Mouse (Mus musculus) intestine, embryonic 15.5 days (tissue): ENCODE data around the gene Pick1. TPM values are rescaled to one million over a fixed set of nuclear protein-coding genes. Genes with fewer than 3 reads are reported as not detected.
A peak's percentile ranks its signal among the peaks of the same experiment; 100 is the strongest.
"Not testable (repeated sequence)": the region's sequence is repeated elsewhere in the genome, so short reads cannot be mapped to it uniquely, and the experiment has no call there.

Experiments used
- ATAC-seq: fragments of 200-750 bp; cut with Nextera tagmentation; 2 replicates; pipeline ENCODE4 v1.8.0; 2017; ENCODE audit warnings: moderate TSS enrichment, moderate library complexity
- H3K27ac ChIP-seq: fragments of 300-500 bp; sonication (generic); 2 replicates; pipeline ENCODE4 v1.5.1; 2015; ENCODE audit warnings: mild to moderate bottlenecking, inconsistent platforms
- H3K27me3 ChIP-seq: fragments of 300-500 bp; sonication (generic); replicated peaks from 2 replicates; pipeline ENCODE4 v1.6.1; 2015; ENCODE audit warnings: inconsistent platforms
- H3K36me3 ChIP-seq: fragments of 300-500 bp; sonication (generic); 2 replicates; pipeline ENCODE4 v1.6.1; 2015; ENCODE audit warnings: inconsistent platforms
- H3K4me1 ChIP-seq: fragments of 300-500 bp; sonication (generic); replicated peaks from 2 replicates; pipeline ENCODE4 v1.6.1; 2015; ENCODE audit warnings: inconsistent platforms
- H3K4me2 ChIP-seq: fragments of 300-500 bp; sonication (generic); replicated peaks from 2 replicates; pipeline ENCODE4 v1.6.1; 2015; ENCODE audit warnings: mild to moderate bottlenecking, inconsistent platforms
- H3K4me3 ChIP-seq: fragments of 300-500 bp; sonication (generic); replicated peaks from 2 replicates; pipeline ENCODE4 v1.5.1; 2015; ENCODE audit warnings: inconsistent platforms
- H3K9ac ChIP-seq: fragments of 300-500 bp; sonication (generic); 2 replicates; pipeline ENCODE4 v1.6.1; 2015; ENCODE audit warnings: inconsistent platforms
- H3K9me3 ChIP-seq: fragments of 300-500 bp; sonication (generic); 2 replicates; pipeline ENCODE4 v1.6.1; 2016; ENCODE audit warnings: inconsistent platforms
- WGBS: fragments of 180-500 bp; shearing (Covaris S2); methylation state at CpG from one replicate; pipeline ENCODE4 v1.1.7; 2015; 5-methylcytosine and 5-hydroxymethylcytosine counted together
- polyA plus RNA-seq: library from polyadenylated mRNA; unstranded; fragments of >200 nt; fragmentation: Nextera tagmentation; extraction: Ambion mirVana; gene quantifications from 2 replicates; pipeline ENCODE4 v1.2.1, GENCODE M21; 2015

Gene Pick1
- polyA plus RNA-seq, 1 experiment from 2014 or later, result 44.2 TPM

DNA sequence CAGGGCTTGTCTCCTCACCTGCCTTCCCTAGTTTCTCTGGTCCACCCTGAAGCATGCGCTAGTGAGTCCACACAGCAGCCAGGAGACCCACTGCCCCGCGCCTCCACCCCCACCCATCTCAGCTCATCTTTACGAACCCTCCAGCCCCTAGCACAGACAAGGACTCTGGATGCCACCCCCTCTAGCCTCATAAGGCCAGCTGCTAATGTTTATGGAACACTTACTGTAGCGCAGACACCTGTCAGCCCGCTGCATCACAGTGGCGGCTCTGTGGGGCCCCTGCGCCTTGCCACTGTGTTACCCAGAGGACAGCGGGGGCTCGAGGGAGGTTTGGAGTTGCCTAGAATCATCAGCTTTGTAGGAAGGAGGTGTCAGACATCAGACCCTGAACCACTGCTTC, 26.4 kb upstream of the Pick1 start:
- Histone ChIP-seq H3K4me2 (0 out of 2 replicates have a peak overlapping the region, but pooled peaks have one; percentile 6), H3K4me1 (0 out of 2 replicates have a peak, but pooled peaks cover 7% of the 10 kb centered on the region), H3K9me3 (no peaks in the 10 kb centered on the region), H3K4me3 (no peak overlapping the region), H3K27ac (no peak overlapping the region), H3K9ac (no peak overlapping the region), H3K36me3 (no peaks in the 10 kb centered on the region), H3K27me3 (no peaks in the 10 kb centered on the region)
- ATAC-seq, result no peak
- 15% methylated on average over 10 of the region's 10 CpGs for WGBS

DNA sequence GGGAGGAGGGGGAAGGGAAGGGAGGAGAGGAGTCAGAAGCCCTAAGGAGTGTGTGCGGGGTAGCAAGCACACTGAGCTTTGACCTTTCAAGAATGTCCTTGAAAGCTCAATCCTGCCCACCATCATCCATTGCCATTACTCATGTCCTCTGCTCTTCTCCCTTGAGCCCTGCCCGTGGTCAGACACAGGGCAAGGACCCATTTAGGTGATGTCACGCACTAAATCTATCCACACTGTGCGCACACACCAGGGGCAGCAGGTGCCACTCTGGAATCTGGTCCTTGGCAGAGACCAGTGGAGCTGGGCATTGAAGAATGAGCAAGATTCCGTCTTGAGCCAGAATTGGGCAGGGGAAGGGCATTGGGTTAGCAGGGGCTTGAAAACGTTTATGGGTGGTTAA, 20.8 kb upstream of the Pick1 start:
- Histone ChIP-seq H3K27ac (no peak overlapping the region), H3K4me1 (no peaks in the 10 kb centered on the region), H3K36me3 (no peaks in the 10 kb centered on the region), H3K27me3 (no peaks in the 10 kb centered on the region), H3K9me3 (no peaks in the 10 kb centered on the region), H3K9ac (no peak overlapping the region), H3K4me3 (no peak overlapping the region), H3K4me2 (no peak overlapping the region)
- 68% methylated on average over 6 of the region's 6 CpGs for WGBS
- ATAC-seq, result no peak

DNA sequence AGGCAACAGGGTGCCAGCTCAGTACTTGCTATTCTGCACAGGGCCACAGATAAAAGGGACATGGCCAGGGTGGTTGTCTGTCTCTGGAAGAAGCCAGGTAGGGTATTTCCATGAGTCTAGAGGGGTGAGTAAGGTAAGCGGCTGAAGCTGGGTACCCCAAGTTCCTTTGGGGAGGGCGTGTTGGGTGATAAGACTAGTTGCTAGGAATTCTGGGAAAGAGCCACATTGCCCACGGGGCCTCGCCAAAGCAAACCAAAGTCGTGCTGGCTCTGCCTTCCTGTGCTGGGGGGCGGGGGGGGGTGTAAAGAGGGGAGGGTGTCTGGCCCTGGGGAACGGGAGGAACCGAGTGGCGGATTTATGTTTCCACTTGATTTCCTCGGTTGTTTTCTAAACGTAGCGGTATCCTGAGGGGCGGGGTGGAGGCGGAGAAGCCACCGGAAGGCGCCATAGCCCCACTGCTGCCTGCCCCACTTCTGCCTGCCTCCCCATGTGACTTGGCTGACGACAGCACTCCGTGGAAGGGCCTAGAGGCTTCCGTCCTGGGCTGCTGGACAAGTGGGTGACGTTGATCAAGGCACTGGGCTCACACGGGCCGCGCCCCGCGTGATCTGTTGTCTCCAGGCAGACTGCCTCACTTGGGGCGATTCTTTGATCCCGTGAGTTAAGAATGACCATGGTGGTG, 20.1 kb upstream of the Pick1 start:
- Histone ChIP-seq H3K9me3 (no peaks in the 10 kb centered on the region), H3K4me3 (no peak overlapping the region), H3K27ac (no peak overlapping the region), H3K9ac (no peak overlapping the region), H3K4me2 (no peak overlapping the region), H3K27me3 (no peaks in the 10 kb centered on the region), H3K4me1 (no peaks in the 10 kb centered on the region), H3K36me3 (no peaks in the 10 kb centered on the region)
- 65% methylated on average over 27 of the region's 27 CpGs for WGBS
- no peak for ATAC-seq

DNA sequence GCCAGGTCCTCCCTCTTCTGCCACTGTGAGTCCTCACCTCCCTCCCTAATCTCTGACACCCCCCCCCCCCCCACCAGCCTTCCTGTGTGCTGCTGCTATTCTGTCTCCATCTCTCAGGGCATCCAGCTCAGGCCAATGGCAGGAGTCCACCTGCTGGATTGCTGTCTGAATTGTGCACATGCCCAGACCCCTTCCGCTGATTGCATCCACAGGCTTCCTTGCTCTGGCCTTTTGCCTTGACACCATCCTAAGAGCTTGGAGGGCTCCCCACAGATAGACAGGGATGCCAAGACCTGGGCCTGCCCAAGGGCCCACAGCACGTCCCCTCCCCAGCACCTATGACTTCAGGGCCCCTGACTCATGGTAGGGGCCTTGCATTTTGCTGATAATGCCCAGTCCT, 18.6 kb upstream of the Pick1 start:
- Histone ChIP-seq H3K4me2 (no peak overlapping the region), H3K4me3 (no peak overlapping the region), H3K27me3 (no peaks in the 10 kb centered on the region), H3K27ac (no peak overlapping the region), H3K36me3 (no peaks in the 10 kb centered on the region), H3K4me1 (no peaks in the 10 kb centered on the region), H3K9ac (no peak overlapping the region), H3K9me3 (no peaks in the 10 kb centered on the region)
- 64% methylated on average over 2 of the region's 2 CpGs for WGBS
- ATAC-seq, result no peak

DNA sequence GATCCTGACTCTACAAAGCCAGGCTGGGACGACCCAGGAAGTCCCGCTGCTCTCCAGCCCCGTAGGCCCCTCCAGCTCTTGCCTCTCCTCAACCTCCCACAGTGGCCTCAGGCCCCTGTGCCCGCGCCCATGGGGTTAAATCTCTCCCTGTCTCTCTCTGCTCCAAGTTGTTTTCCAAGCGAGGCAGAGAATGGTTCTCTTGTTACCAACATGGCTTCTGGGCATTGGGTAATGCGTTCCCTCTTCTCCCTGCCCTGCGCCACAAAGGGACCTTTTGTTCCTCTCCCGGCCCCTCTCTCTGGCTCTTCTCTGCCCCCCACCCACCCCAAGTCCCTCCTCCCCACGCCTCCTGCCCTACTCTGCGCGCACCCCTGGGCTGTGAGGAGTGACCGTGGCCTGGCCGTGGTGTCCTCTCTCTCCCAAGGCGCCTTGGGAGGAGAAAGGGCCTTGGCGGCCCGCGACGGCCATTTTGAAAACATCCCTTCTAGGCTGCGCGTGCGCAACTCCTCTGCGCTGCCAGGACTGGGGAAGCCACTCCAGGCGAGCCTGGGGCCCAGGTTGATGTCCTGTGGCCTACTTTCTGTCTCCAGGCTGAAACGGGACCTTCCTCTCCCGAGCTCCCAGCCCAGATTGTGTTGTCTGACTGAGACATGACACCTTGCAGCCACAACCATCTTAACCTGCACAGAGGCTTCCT, 16.1 kb upstream of the Pick1 start:
- ATAC-seq, result peak; percentile 56
- Histone ChIP-seq H3K9ac (no peak overlapping the region), H3K27ac (no peak overlapping the region), H3K4me1 (no peaks in the 10 kb centered on the region), H3K9me3 (no peaks in the 10 kb centered on the region), H3K27me3 (no peaks in the 10 kb centered on the region), H3K4me2 (no peak overlapping the region), H3K4me3 (no peak overlapping the region), H3K36me3 (no peaks in the 10 kb centered on the region)
- WGBS, result 81% methylated on average over 26 of the region's 26 CpGs

DNA sequence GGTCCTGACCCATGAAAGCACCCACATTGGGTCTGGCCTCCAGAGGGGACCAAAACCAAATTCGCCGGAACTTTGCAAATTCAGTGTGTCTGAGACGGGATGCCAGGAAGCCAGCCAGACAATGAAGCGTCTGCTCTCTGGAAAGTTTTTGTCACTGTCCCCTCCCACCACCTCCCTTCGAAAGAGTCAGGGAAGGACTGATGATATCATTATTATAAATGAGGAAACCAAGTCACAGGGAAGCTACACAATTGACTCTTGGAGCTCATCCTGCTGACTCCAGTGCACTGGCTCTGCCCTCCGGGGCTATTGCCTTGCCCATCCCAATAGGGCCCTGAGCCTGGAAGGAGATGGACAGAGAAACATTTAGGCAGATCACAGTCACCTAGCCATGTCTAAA, 15.4 kb upstream of the Pick1 start:
- Histone ChIP-seq H3K4me2 (no peak overlapping the region), H3K4me1 (no peaks in the 10 kb centered on the region), H3K36me3 (no peaks in the 10 kb centered on the region), H3K4me3 (no peak overlapping the region), H3K9ac (no peak overlapping the region), H3K27me3 (no peaks in the 10 kb centered on the region), H3K9me3 (no peaks in the 10 kb centered on the region), H3K27ac (no peak overlapping the region)
- no peak for ATAC-seq
- 72% methylated on average over 6 of the region's 6 CpGs for WGBS

DNA sequence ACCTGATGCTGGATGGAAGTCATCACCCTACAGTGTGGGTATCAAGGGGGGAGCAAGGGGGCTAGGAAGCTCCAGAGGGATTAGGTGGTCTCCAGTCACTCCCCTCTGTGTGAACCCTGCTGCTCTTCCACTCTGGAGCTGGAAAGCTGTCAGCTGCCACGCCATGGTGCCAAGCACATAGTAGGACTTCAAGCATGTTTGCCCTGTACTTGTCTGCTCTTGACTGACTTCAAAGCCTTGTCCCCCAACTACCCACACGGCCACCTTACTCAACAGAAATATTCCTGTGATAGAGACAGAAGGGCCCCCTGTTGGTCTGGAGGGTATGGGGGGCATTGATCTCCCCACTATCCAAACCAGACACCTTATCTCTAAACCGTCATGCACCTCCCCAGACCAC, 12.8 kb upstream of the Pick1 start:
- Histone ChIP-seq H3K9me3 (no peaks in the 10 kb centered on the region), H3K36me3 (no peaks in the 10 kb centered on the region), H3K9ac (no peak overlapping the region), H3K27me3 (no peaks in the 10 kb centered on the region), H3K4me2 (no peak overlapping the region), H3K27ac (no peak overlapping the region), H3K4me3 (no peak overlapping the region), H3K4me1 (no peaks in the 10 kb centered on the region)
- WGBS, result 50% methylated on average over 3 of the region's 3 CpGs
- no peak for ATAC-seq

DNA sequence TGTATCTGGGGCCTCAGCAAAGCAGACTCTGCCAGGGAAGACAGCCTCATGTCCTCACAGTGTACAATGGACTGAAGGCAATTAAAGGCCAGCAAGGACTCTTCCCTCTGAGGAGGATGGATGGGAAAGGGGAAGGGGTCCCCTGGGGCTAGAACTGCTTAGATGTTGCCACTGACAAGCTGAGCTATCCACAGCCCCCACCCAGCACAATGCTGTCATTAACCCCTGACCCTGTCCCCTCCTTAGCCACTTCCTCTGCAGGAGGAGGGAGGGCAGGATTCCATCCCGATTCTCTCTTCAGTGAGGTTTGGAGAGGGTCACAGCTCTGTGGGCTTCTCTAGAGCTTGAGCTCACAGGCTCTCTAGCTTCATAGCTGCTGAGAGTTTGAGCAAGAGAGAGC, 9.4 kb upstream of the Pick1 start:
- H3K27ac ChIP-seq, result no peak overlapping the region
- no peaks in the 10 kb centered on the region for H3K27me3 ChIP-seq
- no peaks in the 10 kb centered on the region for H3K36me3 ChIP-seq
- WGBS, result 8% methylated on average over 1 of the region's 1 CpGs
- no peak for ATAC-seq
- H3K4me1 ChIP-seq, result 0 out of 2 replicates have a peak, but pooled peaks cover 1% of the 10 kb centered on the region
- H3K4me3 ChIP-seq, result no peak overlapping the region
- no peak overlapping the region for H3K9ac ChIP-seq
- H3K9me3 ChIP-seq, result no peaks in the 10 kb centered on the region
- no peak overlapping the region for H3K4me2 ChIP-seq

DNA sequence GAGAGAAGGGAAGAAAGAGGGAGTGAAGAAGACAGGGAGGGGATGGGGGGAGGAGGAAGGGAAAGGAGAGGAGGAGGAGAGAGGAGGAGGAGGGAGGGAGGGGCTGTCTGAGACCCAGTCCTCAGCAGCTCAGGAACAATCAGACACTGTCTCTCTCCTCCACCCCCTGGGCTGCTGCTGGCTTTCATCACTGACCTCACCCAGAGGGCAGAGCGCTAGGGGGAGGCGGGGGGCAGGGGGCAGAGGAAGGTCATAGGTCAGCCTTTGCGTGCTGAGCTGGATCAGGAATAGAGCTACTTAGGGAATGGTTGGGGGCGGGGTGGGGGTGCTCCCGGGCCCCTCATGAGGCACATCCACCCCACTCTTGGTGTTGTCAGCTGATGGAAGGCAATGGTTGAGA, 5.3 kb upstream of the Pick1 start:
- Histone ChIP-seq H3K27ac (no peak overlapping the region), H3K36me3 (no peaks in the 10 kb centered on the region), H3K9ac (no peak overlapping the region), H3K4me1 (0 out of 2 replicates have a peak, but pooled peaks cover 2% of the 10 kb centered on the region), H3K9me3 (no peaks in the 10 kb centered on the region), H3K27me3 (no peaks in the 10 kb centered on the region), H3K4me3 (no peak overlapping the region), H3K4me2 (no peak overlapping the region)
- WGBS, result 10% methylated on average over 5 of the region's 5 CpGs
- no peak for ATAC-seq

DNA sequence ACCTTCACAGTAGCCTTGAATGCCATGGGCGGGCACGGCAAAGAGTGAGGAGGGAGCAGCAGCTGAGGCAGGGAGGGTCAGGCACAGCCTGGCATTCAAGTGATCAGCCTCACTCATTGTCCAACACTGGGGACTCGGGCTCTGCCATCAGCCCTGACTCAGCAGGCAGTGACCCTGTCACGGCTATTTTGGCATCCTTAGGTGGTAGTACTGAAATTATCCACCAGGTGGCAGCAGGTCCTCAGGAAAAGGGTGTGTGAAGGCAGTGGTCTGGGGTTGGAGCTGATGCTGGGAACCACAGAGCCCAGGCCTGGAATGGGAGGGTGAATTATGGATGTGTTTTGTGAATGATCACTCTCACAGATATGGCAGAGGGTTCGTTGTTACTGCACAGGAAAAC, 4.3 kb upstream of the Pick1 start:
- WGBS, result 10% methylated on average over 5 of the region's 5 CpGs
- H3K9me3 ChIP-seq, result no peaks in the 10 kb centered on the region
- no peaks in the 10 kb centered on the region for H3K27me3 ChIP-seq
- no peak overlapping the region for H3K4me3 ChIP-seq
- no peak overlapping the region for H3K4me2 ChIP-seq
- H3K4me1 ChIP-seq, result peaks cover 5% of the 10 kb centered on the region; the same call in 1 of the 2 replicates
- no peak overlapping the region for H3K9ac ChIP-seq
- H3K27ac ChIP-seq, result no peak overlapping the region
- no peaks in the 10 kb centered on the region for H3K36me3 ChIP-seq
- ATAC-seq, result peak; percentile 38; the same call in 1 of the 2 replicates

DNA sequence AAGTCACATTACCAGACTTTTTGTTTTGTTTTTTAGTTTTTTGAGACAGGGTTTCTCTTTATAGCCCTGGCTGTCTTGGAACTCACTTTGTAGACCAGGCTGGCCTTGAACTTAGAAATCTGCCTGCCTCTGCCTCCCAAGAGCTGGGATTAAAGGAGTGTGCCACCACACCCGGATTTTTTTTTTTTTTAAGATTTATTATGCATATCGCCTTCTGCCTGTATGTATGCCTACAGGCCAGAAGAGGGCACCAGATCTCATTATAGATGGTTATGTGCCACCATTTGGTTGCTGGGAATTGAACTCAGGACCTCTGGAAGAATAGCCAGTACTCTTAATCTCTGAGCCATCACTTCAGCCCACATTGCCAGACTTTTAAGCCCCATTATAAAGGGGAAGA, 3.2 kb upstream of the Pick1 start:
- H3K36me3 ChIP-seq, ATAC-seq, H3K9me3 ChIP-seq, H3K27me3 ChIP-seq, H3K4me2 ChIP-seq, H3K27ac ChIP-seq, H3K4me1 ChIP-seq, H3K9ac ChIP-seq, H3K4me3 ChIP-seq: not testable (repeated sequence)
- WGBS, result 64% methylated on average over 2 of the region's 2 CpGs

DNA sequence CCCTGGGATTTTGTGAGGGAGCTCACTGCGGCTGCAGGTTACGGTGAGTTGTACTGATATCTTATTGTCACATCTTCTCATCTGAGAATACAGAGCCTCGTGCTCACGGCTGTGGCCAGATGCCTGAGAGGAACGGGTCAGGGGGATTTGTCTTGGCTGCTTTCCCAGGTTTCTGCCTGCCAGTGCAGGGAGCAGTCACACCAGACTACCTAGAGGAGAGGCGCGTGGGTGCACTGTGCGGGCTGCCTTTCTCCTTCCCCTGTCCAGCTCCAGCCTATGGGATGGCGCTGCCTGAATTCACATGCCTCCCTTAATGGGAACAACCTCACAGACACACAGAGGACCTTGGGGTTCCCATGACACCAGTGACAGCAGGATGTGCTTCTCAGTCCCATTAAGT, 6.3 kb downstream of the Pick1 start:
- Histone ChIP-seq H3K27ac (0 out of 2 replicates have a peak overlapping the region, but pooled peaks have one; percentile 29), H3K36me3 (peaks cover 24% of the 10 kb centered on the region; the same call in 1 of the 2 replicates), H3K9ac (no peak overlapping the region), H3K9me3 (no peaks in the 10 kb centered on the region), H3K4me3 (no peak overlapping the region), H3K27me3 (no peaks in the 10 kb centered on the region), H3K4me1 (0 out of 2 replicates have a peak, but pooled peaks cover 10% of the 10 kb centered on the region), H3K4me2 (no peak overlapping the region)
- 74% methylated on average over 9 of the region's 9 CpGs for WGBS
- ATAC-seq, result peak; percentile 56; the same call in 1 of the 2 replicates

DNA sequence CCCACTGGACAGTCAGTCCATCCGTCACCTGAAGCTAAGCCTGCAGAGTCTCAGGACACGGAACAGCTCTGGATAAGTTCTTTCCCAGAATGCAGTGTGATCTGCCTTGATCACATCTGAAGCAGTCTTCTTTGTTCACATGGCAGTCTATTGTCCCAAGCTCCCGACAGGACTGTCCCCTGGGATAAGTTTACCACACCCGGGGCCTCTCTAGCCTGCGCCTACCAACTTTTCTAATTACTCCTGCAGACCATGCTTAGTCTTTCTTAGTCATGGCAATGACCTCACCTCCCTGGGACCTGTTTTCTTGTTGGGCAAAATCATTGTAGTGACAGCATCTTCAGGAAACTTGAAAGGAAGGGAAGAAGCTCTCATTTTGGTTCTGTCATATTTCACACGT, 9.1 kb downstream of the Pick1 start:
- Histone ChIP-seq H3K4me3 (no peak overlapping the region), H3K27ac (no peak overlapping the region), H3K4me1 (0 out of 2 replicates have a peak, but pooled peaks cover 14% of the 10 kb centered on the region), H3K36me3 (peaks cover 35% of the 10 kb centered on the region; the same call in 1 of the 2 replicates), H3K9me3 (no peaks in the 10 kb centered on the region), H3K27me3 (no peaks in the 10 kb centered on the region), H3K9ac (no peak overlapping the region), H3K4me2 (no peak overlapping the region)
- WGBS, result 71% methylated on average over 6 of the region's 6 CpGs
- ATAC-seq, result no peak
